Comparison of ENCODE assay signal across 20 mouse cellular contexts in genomic region chr12:112265289-112265969, GRCm38 (mm10).
DNase-seq lines count a peak whose midpoint lies in the region; ATAC-seq lines count a peak whose summit lies in the region.
"Had no signal": no experiment of that assay in that cellular context is flagged by ENCODE, and none has a peak within 500 bp of the region (broad histone marks: within the 10 kb centered on the region; RNA-seq: fewer than 3 reads in every experiment).

No protein-coding gene starts in this region.

- no peak for DNase-seq in kidney, adult 8-10 months
- no peak for DNase-seq in embryonic facial prominence, embryonic 10.5 days (ENCODE audit: low spot score)
- DNase-seq in embryo, embryonic 9.5 days (ENCODE audit: extremely low spot score) = no peak
- DNase-seq in embryo, embryonic 11 days = no peak
- DNase-seq: adrenal gland, postnatal 14 days; cerebellum, adult 11-12 months; cerebellum, postnatal 25 days; heart, adult 11 months; heart, postnatal 14 days; kidney, adult 11 months; layer of hippocampus, postnatal 36 days; right cerebral cortex, postnatal 4 days had no signal

- no peak overlapping the region for H3K9ac ChIP-seq in forebrain, embryonic 15.5 days (replicated peaks)
- no peak overlapping the region for H3K9ac ChIP-seq in forebrain, embryonic 12.5 days
- H3K9ac ChIP-seq in kidney, embryonic 16.5 days (replicated peaks; ENCODE audit: low read length) = no peak overlapping the region
- H3K9ac ChIP-seq in limb, embryonic 13.5 days = peak overlapping the region; percentile 51
- H3K9ac ChIP-seq: embryonic facial prominence, embryonic 12.5 days; liver, embryonic 15.5 days; stomach, embryonic 15.5 days had no signal

- no peaks in the 10 kb centered on the region for H3K27me3 ChIP-seq in forebrain, embryonic 15.5 days
- peaks cover 6% of the 10 kb centered on the region; the same call in 1 of the 2 replicates for H3K27me3 ChIP-seq in forebrain, embryonic 12.5 days
- peaks cover 2% of the 10 kb centered on the region; the same call in 1 of the 2 replicates for H3K27me3 ChIP-seq in kidney, embryonic 16.5 days (ENCODE audit: insufficient read depth, low read length)
- peaks cover 53% of the 10 kb centered on the region for H3K27me3 ChIP-seq in embryonic facial prominence, embryonic 10.5 days (replicated peaks; ENCODE audit: low read depth, poor library complexity, severe bottlenecking)
- peaks cover 30% of the 10 kb centered on the region for H3K27me3 ChIP-seq in limb, embryonic 13.5 days
- H3K27me3 ChIP-seq: liver, embryonic 15.5 days; stomach, embryonic 15.5 days had no signal

- no peaks in the 10 kb centered on the region for H3K9me3 ChIP-seq in forebrain, embryonic 15.5 days
- no peaks in the 10 kb centered on the region for H3K9me3 ChIP-seq in forebrain, embryonic 12.5 days
- no peaks in the 10 kb centered on the region for H3K9me3 ChIP-seq in kidney, embryonic 16.5 days (ENCODE audit: low read length)
- no peaks in the 10 kb centered on the region for H3K9me3 ChIP-seq in embryonic facial prominence, embryonic 10.5 days
- no peaks in the 10 kb centered on the region for H3K9me3 ChIP-seq in limb, embryonic 13.5 days
- H3K9me3 ChIP-seq: embryonic facial prominence, embryonic 12.5 days; liver, embryonic 15.5 days; stomach, embryonic 15.5 days had no signal

- no peak overlapping the region for H3K4me2 ChIP-seq in forebrain, embryonic 15.5 days (replicated peaks)
- H3K4me2 ChIP-seq in forebrain, embryonic 12.5 days = no peak overlapping the region
- H3K4me2 ChIP-seq in kidney, embryonic 16.5 days (replicated peaks; ENCODE audit: low read depth, low read length) = no peak overlapping the region
- peak overlapping the region; percentile 12 for H3K4me2 ChIP-seq in limb, embryonic 13.5 days (replicated peaks)
- H3K4me2 ChIP-seq: embryonic facial prominence, embryonic 12.5 days; liver, embryonic 15.5 days; stomach, embryonic 15.5 days had no signal

- peaks cover 33% of the 10 kb centered on the region for H3K4me1 ChIP-seq in forebrain, embryonic 15.5 days
- no peaks in the 10 kb centered on the region for H3K4me1 ChIP-seq in forebrain, embryonic 12.5 days
- peaks cover 9% of the 10 kb centered on the region for H3K4me1 ChIP-seq in kidney, embryonic 16.5 days (ENCODE audit: insufficient read depth, low read length)
- peaks cover 31% of the 10 kb centered on the region for H3K4me1 ChIP-seq in embryonic facial prominence, embryonic 10.5 days
- H3K4me1 ChIP-seq in limb, embryonic 13.5 days = peaks cover 33% of the 10 kb centered on the region
- H3K4me1 ChIP-seq: liver, embryonic 15.5 days; stomach, embryonic 15.5 days had no signal

- 69% methylated on average over 10 of the region's 10 CpGs for WGBS in forebrain, embryonic 15.5 days
- WGBS in forebrain, embryonic 12.5 days = 76% methylated on average over 10 of the region's 10 CpGs
- WGBS in kidney, embryonic 16.5 days = 14% methylated on average over 10 of the region's 10 CpGs
- WGBS in embryonic facial prominence, embryonic 10.5 days = 67% methylated on average over 10 of the region's 10 CpGs
- 10% methylated on average over 10 of the region's 10 CpGs for WGBS in limb, embryonic 13.5 days

- 0 out of 2 replicates have a peak overlapping the region, but pooled peaks have one; percentile 93 for H3K27ac ChIP-seq in forebrain, embryonic 15.5 days (replicated peaks)
- no peak overlapping the region for H3K27ac ChIP-seq in forebrain, embryonic 12.5 days
- H3K27ac ChIP-seq in kidney, embryonic 16.5 days (ENCODE audit: low read length) = no peak overlapping the region
- H3K27ac ChIP-seq in embryonic facial prominence, embryonic 10.5 days (replicated peaks) = peak overlapping the region; percentile 69
- peak overlapping the region; percentile 58; the same call in 1 of the 2 replicates for H3K27ac ChIP-seq in limb, embryonic 13.5 days
- H3K27ac ChIP-seq: embryonic facial prominence, embryonic 12.5 days; hindbrain, postnatal 0 days; liver, embryonic 15.5 days; stomach, embryonic 15.5 days had no signal

- H3K36me3 ChIP-seq in forebrain, embryonic 15.5 days = no peaks in the 10 kb centered on the region
- H3K36me3 ChIP-seq in forebrain, embryonic 12.5 days (replicated peaks) = no peaks in the 10 kb centered on the region
- H3K36me3 ChIP-seq in kidney, embryonic 16.5 days (ENCODE audit: insufficient read depth, low read length) = no peaks in the 10 kb centered on the region
- H3K36me3 ChIP-seq in embryonic facial prominence, embryonic 10.5 days (replicated peaks) = no peaks in the 10 kb centered on the region
- H3K36me3 ChIP-seq in limb, embryonic 13.5 days = no peaks in the 10 kb centered on the region
- H3K36me3 ChIP-seq: embryonic facial prominence, embryonic 12.5 days; liver, embryonic 15.5 days; stomach, embryonic 15.5 days had no signal

- H3K4me3 ChIP-seq in forebrain, embryonic 15.5 days = no peak overlapping the region
- H3K4me3 ChIP-seq in forebrain, embryonic 12.5 days (replicated peaks) = no peak overlapping the region
- no peak overlapping the region for H3K4me3 ChIP-seq in kidney, embryonic 16.5 days (ENCODE audit: low read length)
- no peak overlapping the region for H3K4me3 ChIP-seq in embryonic facial prominence, embryonic 10.5 days
- no peak overlapping the region for H3K4me3 ChIP-seq in limb, embryonic 13.5 days
- H3K4me3 ChIP-seq: embryonic facial prominence, embryonic 12.5 days; liver, embryonic 15.5 days; stomach, embryonic 15.5 days had no signal

- no peak for ATAC-seq in forebrain, embryonic 15.5 days (replicated peaks)
- no peak for ATAC-seq in forebrain, embryonic 12.5 days (ENCODE audit: low FRiP score)
- peak; percentile 69 for ATAC-seq in kidney, embryonic 16.5 days (ENCODE audit: low FRiP score, low TSS enrichment)
- ATAC-seq in limb, embryonic 13.5 days (ENCODE audit: low FRiP score, low read depth) = peak; percentile 46; the same call in 1 of the 2 replicates
- ATAC-seq: hindbrain, postnatal 0 days had no signal

Comparison
In these comparisons a context has a peak if more than half of its experiments do, and no peak if none do; other contexts are left out.
1. H3K27ac ChIP-seq: peak in forebrain, embryonic 15.5 days (single experiment), embryonic facial prominence, embryonic 10.5 days (single experiment) and limb, embryonic 13.5 days (single experiment); none in forebrain, embryonic 12.5 days (single experiment) and kidney, embryonic 16.5 days (single experiment).
2. ATAC-seq: peak in kidney, embryonic 16.5 days (single experiment) and limb, embryonic 13.5 days (single experiment); none in forebrain, embryonic 15.5 days (single experiment) and forebrain, embryonic 12.5 days (single experiment).